Mouse (Mus musculus) C2C12 (cell line): ENCODE data around the gene Kcnt2.

Experiments used
- CEBPB ChIP-seq: IDR thresholded peaks from one replicate; pipeline ENCODE4 v1.6.1; 2011; ENCODE audit warnings: low read depth, mild to moderate bottlenecking, control low read depth, moderate library complexity
- CTCF ChIP-seq: IDR thresholded peaks from one replicate; pipeline ENCODE4 v1.5.1; 2011; ENCODE audit not compliant: control insufficient read depth, insufficient read depth, insufficient read length
- FOSL1 ChIP-seq: IDR thresholded peaks from one replicate; pipeline ENCODE4 v1.8.0; 2011; ENCODE audit warnings: mild to moderate bottlenecking, low read length; ENCODE audit not compliant: poor library complexity, insufficient read depth, severe bottlenecking
- MYOD1 ChIP-seq: IDR thresholded peaks from one replicate; pipeline ENCODE4 v1.6.1; 2011; ENCODE audit warnings: low read depth; ENCODE audit not compliant: control insufficient read depth, insufficient read length
- MYOG ChIP-seq: IDR thresholded peaks from one replicate; pipeline ENCODE4 v1.6.1; 2011; ENCODE audit not compliant: control insufficient read depth, insufficient read length; ENCODE audit errors: extremely low read depth
- USF1 ChIP-seq: IDR thresholded peaks from one replicate; pipeline ENCODE4 v1.6.1; 2011; ENCODE audit warnings: low read depth, mild to moderate bottlenecking, control low read depth, moderate library complexity

- no peak for TF ChIP-seq CTCF
- no peak for TF ChIP-seq USF1
- no peak for TF ChIP-seq MYOG
- TF ChIP-seq CEBPB, result no peak
- TF ChIP-seq FOSL1, result no peak
- TF ChIP-seq MYOD1, result no peak
Measured at GRCm38 (mm10) chr1:140415761-140416160, 169.8 kb downstream of the Kcnt2 start.
